Mouse (Mus musculus) left cerebral cortex, adult 9 months (tissue): ENCODE measurements around the gene Dstn.

Experiments used
- DNase-seq, 2 experiments: peaks; one replicate each; pipeline ENCODE4 v3.0.0; 2022; ENCODE audit warnings: low spot score in 2 of 2

Gene Dstn

DNA sequence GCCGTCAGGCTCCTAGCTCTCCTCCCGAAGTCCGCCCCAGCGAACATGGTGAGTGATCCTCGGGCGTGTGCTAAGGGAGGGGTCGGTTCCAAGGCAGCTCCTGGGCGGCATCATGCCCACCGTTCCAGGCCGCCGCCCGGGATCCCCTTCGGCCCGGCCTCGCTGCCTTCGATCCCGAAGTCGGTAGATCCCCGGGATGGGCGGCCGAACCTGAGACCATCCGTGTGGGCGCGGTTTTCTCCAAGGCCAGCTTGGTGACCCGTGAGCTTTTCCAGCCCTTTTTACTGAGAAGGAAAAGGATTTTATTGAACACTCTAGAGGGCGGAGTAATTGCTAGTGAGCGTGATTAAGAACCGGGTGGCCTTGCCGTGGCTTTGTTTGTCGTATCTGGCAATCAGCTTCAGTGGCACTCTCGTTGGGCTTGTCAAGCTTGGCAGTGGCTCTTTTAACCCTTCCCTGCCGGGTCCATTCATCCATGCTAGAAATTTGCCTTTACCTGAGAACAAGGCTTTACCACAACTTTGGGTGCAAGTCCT lies 548 bp downstream of the Dstn start:
- no peak for DNase-seq

DNA sequence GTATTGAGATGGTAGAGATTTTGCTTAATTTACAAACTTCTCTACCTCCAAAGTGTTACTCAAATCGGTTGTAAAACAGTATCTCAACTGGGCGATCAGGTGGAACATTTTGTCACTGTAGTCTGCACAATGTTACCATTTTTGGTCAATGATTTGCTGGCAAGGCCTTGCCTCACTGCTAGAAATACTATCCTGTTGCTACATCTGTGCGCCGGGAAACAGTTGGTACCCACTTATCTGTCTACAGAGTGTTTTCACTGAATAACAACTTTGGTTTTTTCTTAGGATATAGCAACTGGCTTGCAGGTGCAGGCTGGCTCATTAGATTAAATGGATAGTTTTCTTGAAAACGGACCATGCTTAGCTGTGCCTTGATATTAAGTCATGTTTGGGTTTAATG lies 1.1 kb downstream of the Dstn start:
- DNase-seq, result peak in 1 of 2 experiments; percentile 51

DNA sequence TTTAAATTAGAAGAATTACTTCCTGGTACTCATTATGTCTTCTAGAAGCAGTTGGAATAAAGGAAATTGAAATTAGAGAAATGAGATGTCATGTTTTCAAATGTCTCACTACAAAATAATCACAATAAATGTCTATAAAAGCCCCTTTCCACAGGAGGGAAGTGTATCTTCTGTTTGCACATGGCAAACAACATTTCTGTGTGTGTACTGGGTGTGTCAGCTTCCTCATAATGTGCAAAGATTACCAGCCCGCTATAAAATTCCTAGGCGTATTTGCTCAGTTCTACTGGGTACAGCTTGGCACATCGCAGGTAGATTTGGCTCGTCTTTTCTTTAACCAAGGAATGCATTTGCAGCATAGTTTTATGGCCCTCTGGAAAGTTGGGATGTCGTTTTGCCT lies 2.5 kb downstream of the Dstn start:
- no peak for DNase-seq

DNA sequence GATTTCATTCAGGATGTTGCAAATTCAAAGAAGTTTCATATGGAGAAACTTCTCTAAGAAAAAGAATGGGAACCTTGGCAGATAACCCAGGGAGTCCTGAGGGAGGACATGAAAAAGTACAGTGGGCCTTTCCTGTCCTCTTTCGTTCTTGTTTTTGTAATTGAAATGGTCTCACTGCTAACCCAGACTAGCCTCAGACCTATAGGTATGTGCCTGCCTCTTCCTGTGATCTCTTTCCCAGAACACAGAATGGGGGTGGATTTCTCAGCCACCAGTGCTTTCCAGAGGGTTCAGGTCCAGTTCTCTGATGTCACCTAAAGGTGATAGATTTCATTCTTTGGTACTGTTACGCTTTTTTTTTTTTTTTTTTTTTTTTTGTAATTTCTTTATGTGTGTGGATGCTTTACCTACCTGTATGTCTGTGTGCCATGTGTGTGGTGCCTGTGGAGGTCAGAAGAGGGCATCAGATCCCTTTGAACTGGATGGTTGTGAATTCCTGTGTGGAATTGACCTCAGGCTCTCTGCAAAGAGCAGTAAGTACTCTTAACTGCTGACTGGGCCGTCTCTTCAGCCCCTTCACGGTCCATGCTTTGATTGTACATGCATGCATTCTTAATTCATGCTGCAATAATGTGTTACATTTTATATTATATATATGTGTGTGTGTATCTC lies 3.8 kb downstream of the Dstn start:
- DNase-seq, result no peak

DNA sequence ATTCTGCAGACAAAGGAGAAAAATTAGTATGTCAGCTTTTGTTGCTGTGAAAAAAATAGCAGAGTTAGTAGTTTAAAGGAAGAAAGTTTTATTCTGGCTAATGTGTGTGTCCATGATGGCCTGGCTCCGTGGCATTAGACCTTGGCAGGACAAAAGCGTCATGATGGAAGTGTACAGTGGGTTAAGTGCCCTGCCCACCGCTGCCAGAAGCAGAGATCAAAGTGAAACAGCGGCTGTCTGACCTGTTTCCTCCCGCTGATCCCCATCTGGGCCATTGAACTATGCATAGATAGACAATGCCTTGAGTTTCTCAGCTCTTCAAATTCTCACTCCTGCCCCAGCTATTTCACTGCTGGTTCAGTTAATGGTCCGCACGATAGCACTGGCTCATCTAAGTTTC lies 9.0 kb downstream of the Dstn start:
- DNase-seq, result no peak

DNA sequence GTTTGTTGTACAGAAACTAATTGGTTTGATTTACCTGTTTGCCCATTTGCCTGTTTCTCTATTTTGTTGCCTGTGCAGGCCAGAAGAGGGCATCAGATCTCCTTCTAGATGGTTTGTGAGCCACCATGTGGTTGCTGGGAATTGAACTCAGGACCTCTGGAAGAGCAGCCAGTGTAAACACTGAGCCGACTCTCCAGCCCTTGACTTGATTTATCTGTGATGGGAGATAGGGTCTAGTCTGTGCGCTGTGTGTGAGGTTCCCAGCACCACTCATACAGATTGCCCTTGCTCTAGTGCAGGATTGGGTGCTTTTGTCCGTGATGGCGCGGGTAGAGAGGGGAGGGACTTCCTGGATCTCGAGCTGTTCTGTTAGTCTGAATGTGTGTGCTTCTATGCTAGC lies 10.7 kb downstream of the Dstn start:
- no peak for DNase-seq

DNA sequence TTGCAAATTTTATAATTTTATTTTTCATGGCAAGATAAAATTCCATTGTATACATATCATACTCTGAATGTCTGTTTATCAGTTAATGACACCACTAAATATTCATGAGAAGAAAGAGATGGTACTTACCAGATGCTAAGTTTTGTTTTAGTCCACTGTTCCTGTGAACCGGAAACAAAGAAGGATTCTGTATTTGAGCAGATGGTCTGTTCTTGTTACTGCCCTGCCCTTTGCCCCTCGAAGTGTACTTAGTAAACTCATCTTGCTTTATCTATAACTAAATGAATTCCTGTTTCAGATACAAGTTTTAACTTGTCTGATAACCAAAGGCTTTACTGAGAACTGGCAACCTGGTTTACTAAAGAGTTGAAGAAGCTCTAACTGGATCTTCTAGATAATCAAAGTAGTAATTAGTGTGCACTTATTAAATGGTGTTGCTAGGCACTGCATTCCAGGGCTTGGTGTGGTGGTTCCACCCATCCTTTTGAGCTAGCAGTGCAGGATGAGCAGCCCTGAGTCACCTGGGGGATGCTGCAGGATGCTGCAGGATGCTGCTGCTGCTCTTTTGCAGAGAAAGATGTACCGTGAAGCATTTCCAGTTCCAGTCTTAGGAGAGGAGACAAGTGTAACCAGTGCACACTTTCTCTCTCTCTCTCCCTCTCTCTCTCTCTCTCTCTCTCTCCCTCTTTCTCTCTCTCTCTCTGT lies 14.6 kb downstream of the Dstn start:
- no peak for DNase-seq

DNA sequence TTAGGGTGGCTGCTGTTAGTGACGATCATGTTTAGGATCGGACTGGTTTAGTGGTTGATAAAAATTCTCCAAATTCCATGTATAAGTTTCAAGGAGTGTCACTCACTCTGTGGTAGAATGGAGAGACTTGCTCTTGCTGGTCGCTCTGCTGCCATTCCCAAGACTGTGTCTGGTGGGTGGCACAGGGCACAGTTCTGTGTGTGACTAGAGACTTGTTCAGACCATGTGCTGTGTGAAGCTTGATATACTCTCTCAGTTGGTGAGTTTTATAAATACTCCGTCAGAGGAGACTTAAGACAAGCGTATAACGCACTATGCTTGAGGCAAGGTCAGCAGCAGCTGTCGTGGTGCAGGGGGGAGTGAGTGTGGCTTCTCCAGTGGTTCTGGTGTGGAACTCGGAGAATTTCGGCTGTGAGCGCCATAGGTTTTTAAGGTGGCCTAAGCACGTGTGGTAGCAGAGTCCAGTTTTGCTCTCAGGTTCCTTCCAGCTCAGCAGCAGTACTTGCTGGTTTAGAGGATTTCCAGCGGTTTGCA lies 17.3 kb downstream of the Dstn start:
- no peak for DNase-seq

DNA sequence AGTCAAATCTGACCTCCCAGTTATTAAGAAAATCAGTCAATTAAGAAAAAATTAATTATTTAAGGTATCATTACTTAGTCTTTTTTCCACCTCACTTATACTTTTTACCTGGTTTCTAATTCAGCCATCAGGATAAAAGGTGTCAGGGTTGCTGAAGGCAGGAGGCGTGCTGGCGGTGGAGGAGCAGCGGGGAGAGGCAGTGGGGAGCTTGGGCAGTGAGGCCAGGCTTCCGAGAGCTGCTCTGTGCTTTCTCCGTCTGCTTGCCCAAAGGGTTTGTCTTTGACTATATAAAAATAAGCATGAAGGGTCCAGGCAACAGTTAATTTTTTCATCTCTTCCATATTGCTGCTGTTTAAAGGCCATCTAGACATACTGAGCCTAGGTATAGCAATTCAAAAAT lies 18.4 kb downstream of the Dstn start:
- no peak for DNase-seq

DNA sequence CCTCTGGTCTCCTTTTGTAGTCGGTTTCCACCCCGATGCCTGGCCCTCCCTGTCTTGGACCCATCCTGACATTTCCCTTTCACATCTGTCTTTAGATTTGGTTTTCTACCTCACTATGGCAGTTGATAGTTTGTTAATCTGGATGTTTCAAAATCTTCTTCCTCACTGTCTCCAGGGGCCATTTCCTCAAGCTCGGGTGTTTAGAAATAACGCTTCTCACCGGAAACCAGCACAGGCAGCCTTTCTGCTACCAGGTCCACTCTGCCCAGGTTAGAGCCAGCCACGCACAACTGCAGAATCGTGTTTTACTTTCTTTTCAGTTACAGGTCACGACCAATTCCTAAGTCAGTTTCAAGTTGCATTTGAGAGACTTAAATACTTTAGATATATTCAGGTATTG lies 19.3 kb downstream of the Dstn start:
- DNase-seq, result no peak

DNA sequence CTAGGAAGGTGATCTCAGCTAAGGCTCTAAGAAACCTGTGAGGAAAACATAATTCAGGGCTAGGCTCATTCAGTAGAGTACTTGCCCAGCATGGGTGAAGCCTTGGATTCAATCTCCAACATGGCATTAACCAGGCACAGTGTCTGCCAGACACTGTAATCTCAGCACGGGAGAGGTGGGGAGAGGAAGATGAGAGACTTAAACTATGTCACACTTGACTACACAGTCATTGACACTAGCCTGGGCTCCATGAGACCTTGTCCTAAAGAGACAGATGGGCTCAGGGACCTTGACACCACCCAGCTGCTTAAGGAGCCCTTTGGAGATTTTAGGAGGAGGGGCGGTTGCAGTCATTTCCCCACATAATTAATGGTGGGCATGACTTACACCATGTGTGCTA lies 22.7 kb downstream of the Dstn start:
- DNase-seq, result no peak

DNA sequence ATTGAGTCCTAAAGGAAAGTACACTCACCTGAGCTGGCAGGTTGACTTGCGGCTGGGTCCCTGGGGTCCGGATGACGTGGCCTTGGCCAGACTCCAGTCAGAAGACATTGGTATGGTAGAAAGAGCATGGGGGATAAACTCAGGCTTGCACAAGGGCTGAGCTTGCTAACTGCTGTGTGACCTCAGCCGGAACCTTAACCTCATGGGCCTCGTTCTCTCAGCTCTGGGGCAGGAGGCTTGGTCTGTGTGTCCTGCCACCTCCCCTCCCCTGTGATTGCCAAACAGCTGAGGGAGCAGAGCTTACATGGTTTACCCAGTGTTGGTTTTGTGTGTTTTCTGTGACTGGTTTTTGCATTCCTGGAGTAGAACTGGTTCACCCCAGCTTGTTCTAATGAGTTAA lies 25.3 kb downstream of the Dstn start:
- DNase-seq, result no peak

DNA sequence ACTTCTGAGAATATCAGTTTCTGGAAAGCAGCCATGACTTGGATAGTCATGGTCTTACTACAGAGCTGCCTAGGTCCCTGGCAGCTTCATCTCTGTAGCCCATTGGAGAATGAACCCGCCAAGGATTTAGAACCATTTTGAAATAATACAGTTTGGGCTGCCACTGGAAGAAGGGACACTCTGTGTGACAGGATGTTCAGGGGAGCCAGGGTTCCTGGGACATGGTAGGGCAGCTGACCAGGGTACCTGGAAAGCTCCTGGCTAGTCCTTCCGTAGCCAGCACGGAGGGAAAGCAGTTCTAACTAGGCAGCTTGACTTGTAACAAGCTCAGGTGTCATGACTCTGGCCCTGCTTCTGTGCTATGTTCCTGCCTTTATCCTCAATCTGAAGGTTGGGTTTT lies 29.7 kb downstream of the Dstn start:
- no peak for DNase-seq

DNA sequence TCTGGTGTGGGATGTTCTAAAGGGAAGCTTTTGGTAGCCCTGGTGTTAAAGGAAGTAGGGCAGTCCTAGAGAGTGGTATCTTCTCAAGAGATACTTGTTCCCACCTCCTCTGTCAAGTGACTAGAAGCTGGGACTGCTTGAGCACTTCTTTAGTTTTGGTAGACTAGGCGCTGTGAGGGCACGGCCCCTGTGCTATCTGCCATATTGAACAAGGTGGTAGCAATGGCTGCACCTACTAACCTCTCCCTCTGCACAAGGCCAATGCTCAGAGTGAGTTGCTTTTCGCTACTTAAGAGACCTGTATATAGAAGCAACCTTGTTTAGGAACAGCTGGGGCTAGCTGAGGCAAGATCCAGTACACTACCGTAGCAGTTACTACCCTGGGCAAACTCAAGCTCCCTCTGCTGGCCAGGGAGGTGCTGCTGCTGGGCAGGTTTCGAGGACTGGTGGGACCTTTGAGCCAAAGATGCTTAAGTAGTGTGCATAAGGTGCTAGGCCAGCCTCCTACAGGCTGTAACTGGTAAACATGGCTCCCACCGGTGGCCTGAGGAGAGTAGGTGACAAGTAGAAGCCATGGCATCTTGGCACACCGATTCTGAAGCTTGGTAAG lies 30.5 kb downstream of the Dstn start:
- no peak for DNase-seq

DNA sequence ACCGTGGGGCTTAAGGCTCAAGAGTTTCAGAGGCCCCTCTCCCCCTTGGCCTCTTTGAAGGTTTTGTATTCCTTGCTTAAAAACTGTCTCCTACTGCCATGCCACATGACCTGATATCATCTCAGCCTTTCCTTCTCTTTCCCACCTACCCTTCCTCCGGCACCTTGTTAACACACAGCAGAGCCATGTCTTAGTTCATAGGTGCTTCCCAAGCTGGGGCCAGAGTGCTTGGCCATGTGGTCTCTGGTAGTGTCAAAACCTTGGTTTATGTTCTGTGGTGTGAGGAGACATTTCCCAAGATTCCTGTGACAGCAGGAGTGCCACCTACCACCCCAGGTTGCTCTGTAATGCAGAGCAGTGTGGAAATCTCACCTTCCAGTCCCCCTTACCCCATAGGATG lies 31.3 kb downstream of the Dstn start:
- no peak for DNase-seq

DNA sequence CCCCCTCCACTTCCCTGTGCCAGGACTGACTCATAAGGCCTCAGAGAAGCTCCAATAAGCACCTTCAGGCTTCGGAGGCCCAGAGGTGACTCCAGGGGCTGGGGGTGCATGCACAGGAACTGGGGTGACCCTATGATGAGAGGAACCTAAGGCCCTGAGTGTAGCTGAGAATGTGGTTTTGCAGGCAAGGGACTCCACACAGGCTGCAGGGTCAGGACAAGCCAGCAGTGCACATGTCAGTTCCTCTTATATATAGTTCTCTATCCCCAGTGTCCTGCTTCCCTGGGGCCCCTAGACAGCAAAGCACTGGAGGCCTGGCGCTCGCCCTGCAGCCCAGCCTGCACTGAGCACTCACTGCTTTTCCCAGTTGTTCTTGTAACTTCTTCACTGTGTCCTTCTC lies 32.9 kb downstream of the Dstn start:
- no peak for DNase-seq

DNA sequence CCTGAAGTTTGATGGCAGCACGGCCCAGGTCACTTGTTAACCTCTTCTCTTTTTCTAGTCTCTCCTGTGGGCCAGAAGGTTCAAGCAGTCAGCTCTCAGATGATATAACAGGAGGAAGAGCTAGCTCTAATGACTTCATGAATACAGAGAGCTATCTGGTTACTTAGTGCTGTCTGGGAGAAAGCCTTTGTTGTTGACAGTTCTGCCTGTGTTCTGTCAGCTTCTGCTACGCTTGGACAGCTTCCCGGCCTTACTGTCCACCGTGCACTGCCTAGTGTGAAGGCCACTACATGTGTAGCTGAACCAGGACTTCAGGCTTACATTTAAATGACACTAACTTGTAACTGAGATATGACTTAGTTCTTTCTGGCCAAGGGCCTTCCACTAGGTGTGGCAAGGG lies 33.3 kb downstream of the Dstn start:
- no peak for DNase-seq

DNA sequence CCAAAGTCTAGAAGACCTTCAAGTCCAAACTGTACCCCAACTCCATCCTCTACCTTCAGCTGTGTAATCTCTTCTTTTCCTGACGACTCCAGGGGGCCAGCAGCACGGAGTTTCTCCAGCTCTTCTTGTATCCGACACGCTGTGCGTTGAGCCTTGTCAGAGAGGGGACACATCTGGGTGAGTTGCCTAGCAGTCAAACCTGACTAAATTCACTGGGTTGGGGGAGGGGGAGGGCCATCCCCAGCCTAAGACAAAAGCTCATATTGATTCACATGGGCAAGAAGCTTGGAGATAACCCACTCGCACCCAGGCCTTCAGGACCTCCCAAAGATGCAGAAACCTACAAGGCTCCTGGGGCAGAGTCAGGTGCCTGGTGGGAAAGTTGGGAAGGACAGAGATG lies 34.1 kb downstream of the Dstn start:
- DNase-seq, result no peak

DNA sequence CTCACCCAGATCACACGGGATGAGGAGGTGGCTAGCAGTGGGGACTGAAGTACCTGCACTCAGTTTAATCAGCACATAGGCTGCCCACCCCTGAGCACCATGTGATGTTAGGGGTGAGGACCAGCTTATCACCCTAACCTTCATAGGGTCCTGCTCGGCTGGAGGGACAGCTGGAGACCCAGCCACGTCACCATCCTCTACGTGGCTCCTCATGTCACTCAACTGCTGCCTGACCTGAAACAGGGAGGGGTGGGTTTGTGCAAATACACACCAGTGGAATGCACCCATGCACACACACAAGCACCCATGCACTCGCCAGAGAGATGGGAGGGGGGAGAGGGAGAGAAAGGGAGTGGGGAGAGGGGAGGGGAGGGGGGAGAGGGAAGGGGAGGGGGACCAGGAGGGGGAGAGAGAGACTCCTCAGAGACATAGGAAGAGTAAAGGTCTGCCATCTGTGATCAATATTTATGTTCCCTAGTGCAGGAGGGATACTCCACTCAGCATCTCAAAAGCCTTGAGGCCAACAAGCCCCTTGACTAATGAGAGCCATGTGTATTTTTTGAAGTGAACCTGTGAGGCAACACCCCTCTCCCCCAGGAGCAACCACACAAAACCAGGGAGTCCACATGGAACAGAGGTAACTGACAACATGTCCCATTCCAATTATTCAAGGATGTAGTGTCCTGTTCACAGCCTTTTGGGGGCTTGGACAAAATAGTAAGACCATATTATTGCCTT lies 35.3 kb downstream of the Dstn start:
- DNase-seq, result no peak

DNA sequence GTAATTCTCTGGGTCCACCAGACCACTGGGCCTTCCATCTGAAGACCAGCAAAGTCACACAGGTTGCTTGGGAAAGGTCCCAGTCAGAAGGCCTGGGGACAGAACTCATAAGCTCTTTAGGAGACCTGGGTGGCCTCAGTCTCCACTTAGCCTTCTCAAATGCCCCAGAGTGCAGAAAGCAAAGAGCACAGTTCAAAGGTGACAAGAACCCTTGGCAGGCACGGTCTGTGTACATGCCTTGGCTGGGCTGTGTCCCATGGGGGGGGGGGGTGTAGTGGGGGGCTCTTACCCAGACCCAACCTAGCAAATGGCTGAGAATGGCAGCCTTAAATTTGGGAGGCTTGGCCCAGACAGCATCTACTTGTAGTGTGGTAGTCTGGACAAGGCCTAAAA lies 35.9 kb downstream of the Dstn start:
- no peak for DNase-seq

DNA sequence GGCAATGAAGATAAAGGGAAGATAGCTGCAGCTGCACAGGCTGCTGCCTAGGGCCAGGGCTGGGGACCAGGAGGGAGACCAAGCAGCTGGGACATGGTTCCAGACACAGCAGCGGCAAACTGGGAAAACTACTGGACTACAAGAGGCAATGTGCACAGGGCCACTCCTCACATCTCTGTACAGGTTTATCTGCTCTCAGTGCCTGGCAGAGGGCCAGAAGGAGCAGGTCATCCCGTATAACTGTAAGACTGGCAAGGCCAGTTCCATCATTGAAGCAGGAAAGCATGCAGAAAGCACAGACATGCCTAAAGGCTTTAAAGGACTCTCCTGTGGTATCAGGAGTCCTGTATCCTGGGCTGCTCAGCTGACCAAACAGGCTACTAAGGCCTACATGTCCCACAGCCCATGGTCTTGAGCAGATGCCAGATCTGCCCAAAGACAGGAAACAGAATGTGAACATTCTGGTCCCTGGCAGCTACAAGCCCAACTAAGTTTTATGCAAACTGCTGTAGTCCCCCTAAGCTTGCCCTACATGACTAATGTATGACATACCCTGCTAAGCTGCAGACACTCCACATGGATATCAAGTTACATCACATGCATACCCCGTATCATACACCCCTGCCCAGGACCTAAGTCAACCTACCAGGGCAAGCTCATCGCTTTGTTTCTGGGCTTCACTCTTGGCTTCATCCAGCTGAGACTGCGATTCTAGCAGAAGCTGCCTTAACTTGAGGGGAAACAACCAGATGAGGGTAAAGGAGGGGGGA lies 36.6 kb downstream of the Dstn start:
- DNase-seq, result no peak
